Mouse (Mus musculus): ENCODE measurements at regions not wholly inside any gene's neighbourhood (a gene's known extent, or its start where the extent isn't known, plus 50 kb on each side); places are given as distances from the start of the nearest gene placed in this dataset.

DNA sequence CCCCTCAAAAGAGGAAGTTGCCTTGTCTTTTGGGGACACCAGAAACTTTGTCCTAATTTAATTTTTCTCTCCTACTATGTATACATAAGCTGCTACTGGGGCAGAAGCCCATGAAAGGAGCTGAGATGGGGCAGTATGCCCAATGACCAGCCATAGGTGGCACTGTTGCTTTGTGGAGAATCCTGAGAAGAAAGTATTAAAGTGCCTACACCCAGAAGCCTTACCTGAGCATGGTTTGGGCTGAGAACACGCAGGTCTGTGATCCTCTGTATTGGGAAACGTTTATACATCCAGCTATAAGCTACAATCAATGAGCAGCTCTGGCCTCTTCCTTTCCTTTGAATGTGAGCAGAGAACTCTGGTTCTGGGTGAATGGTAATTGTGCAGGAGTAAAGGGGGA, 1088.5 kb downstream of the Jrkl start:
- Histone ChIP-seq H3K27ac (replicated peaks) (no peak overlapping the region), H3K9ac (ENCODE audit: low read length) (no peak overlapping the region), H3K4me3 (ENCODE audit: low read depth, low read length) (no peak overlapping the region), H3K36me3 (ENCODE audit: control insufficient read depth, insufficient read depth, low read length) (no peaks in the 10 kb centered on the region), H3K9me3 (ENCODE audit: control insufficient read depth, low read length) (no peaks in the 10 kb centered on the region), H3K4me1 (replicated peaks; ENCODE audit: control insufficient read depth, insufficient read depth) (no peaks in the 10 kb centered on the region), H3K27me3 (ENCODE audit: control insufficient read depth, insufficient read depth, low read length) (no peaks in the 10 kb centered on the region), H3K4me2 (replicated peaks; ENCODE audit: low read depth) (no peak overlapping the region)
- WGBS: 52% methylated on average over 2 of the region's 2 CpGs
- TF ChIP-seq EP300 (optimal IDR thresholded peaks at IDR 0.05): no peak
- 0 out of 2 replicates have a peak, but pooled peaks have one; percentile 31 for TF ChIP-seq CTCF (IDR thresholded peaks at IDR 0.05; ENCODE audit: low read depth)
- DNase-seq (ENCODE audit: low spot score): no peak
- ATAC-seq (ENCODE audit: low FRiP score, low TSS enrichment): no peak

- H3K27ac ChIP-seq (replicated peaks): no peak overlapping the region
- H3K4me2 ChIP-seq (replicated peaks; ENCODE audit: low read depth): no peak overlapping the region
- no peak overlapping the region for H3K4me3 ChIP-seq (ENCODE audit: low read depth, low read length)
- no peak for DNase-seq (ENCODE audit: low spot score)
- no peaks in the 10 kb centered on the region for H3K4me1 ChIP-seq (replicated peaks; ENCODE audit: control insufficient read depth, insufficient read depth)
- TF ChIP-seq CTCF (IDR thresholded peaks at IDR 0.05; ENCODE audit: low read depth): peak; percentile 30; the same call in 1 of the 2 replicates
- no peak for TF ChIP-seq EP300 (optimal IDR thresholded peaks at IDR 0.05)
- no peak for ATAC-seq (ENCODE audit: low FRiP score, low TSS enrichment)
- no peak overlapping the region for H3K9ac ChIP-seq (ENCODE audit: low read length)
- H3K27me3 ChIP-seq (ENCODE audit: control insufficient read depth, insufficient read depth, low read length): no peaks in the 10 kb centered on the region
- no peaks in the 10 kb centered on the region for H3K36me3 ChIP-seq (ENCODE audit: control insufficient read depth, insufficient read depth, low read length)
- H3K9me3 ChIP-seq (ENCODE audit: control insufficient read depth, low read length): no peaks in the 10 kb centered on the region
Observed at GRCm38 (mm10) chr9:12113374-12113773, 1132.3 kb downstream of the Jrkl start.
